Mouse (Mus musculus): Measurements from ENCODE around the gene Cx3cr1.
A peak's percentile ranks its signal among the peaks of the same experiment; 100 is the strongest.

Cx3cr1 gene

DNA sequence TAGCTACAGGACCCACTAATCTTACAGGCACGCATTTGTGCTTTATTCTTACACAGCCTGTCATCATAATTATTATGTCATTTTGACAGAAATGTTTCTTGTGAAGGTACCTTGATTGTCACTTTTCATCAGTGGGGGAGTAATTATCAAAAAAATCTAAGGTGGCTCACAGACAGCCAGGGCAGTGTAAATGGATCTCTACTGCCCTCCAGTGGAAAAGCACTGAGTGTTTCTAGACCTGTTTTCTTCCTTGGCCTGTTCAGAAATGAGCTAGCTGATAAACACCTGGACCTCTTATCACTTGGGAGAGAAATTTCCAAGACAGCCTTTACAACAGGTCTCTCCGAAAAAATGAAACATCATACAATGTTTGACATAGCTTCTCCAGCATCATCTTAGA is 179.0 kb downstream of the Cx3cr1 start:
- DNase-seq (ENCODE audit: low spot score in 2 of 2), result peak in 1 of 2 experiments; percentile 30

DNA sequence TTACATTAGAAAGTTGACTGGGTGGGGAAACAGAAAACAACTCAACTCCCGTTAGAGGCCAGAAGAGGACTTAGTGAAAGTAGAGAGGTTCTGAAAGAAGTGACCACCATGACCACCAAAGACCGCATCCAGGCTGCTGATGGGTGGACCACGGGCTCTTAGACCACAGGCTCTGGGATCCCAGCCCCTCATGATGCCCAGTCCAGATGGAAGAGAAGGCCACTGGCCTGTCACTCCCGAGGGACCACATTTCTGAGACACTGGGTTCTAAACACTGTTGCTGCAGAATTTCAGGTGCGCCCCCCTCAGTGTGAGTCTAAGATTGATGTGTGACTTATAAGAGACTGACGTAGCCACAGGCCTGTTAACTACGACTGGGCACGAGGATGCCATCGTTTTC is 180.2 kb downstream of the Cx3cr1 start:
- DNase-seq (ENCODE audit: low spot score in 2 of 2), result peak in 1 of 2 experiments; percentile 8

DNA sequence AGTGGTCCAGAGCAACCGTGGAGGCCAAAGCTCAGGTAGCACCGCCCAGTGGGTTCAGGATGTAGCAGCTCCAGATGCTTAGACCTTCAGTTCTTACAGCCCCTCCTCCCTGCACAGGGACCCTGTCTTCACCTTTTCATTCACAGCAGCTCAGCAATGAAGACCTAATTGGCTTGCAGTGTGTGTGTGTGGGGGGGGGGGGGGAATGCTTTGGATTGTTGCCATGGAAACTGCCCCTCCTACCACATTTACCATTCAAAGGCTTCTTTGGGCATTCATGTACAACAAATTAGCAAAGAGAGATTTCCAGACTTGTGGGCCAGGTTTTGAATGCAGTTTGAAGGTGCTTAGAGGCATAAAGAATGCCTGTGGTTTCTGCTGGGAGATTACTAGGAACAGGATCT is 180.8 kb downstream of the Cx3cr1 start:
- peak in 1 of 2 experiments; percentile 9 for DNase-seq (ENCODE audit: low spot score in 2 of 2)

DNA sequence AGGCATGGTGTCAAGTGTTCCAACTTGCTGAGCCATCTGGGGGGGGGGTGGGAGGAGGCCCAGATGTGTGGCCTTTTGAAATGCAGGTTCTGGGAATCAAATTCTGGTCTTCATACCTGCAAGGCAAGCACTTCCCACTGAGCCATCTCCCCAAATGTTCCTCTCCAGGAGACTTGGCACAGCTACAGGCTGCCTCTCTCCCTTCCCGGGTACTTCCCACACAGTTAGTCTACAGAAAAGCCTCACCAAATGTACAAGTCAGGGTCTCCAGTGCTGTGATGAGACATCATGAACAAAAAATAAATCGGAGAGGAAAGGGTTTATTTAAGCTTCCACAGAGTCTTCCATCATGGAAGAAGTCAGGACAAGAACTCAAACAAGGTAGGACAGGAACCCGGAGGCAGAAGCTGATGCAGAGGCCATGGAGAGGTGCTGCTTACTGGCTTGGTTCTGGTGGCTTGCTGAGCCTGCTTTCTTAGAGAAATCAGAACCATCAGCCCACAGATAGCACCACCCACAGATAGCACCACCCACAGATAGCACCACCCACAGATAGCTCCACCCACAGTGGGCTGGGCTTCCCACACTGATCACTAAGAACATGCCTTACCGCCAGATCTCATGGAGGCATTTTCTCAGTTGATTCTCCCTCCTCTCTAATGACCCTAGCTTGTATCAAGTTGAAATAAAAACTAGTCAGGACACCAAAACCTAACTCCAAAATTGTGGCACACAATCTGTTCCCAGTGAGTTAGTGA is 182.4 kb downstream of the Cx3cr1 start:
- DNase-seq (ENCODE audit: low spot score in 2 of 2), result peak in 1 of 2 experiments; percentile 16

DNA sequence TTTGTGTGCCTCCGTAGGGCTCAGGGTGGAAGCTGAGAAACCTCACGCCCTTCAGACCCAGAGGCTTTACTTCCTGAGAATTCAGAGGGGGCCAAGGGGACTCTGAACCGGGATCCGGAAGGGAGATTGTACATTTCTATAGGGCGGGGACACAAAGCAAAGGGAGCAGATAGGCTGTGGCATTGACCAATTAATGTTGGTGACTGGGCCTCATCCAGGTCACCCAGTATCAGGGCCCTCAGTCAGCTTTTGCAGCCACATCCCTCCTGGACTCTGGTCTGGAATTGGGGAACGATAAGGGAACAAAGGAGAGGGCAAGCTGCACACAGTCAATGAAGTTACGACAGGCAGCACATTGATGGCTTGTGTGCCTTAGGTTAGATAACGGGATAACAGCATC is 215.5 kb downstream of the Cx3cr1 start:
- DNase-seq (ENCODE audit: low spot score in 2 of 2), result peak in 1 of 2 experiments; percentile 2

DNA sequence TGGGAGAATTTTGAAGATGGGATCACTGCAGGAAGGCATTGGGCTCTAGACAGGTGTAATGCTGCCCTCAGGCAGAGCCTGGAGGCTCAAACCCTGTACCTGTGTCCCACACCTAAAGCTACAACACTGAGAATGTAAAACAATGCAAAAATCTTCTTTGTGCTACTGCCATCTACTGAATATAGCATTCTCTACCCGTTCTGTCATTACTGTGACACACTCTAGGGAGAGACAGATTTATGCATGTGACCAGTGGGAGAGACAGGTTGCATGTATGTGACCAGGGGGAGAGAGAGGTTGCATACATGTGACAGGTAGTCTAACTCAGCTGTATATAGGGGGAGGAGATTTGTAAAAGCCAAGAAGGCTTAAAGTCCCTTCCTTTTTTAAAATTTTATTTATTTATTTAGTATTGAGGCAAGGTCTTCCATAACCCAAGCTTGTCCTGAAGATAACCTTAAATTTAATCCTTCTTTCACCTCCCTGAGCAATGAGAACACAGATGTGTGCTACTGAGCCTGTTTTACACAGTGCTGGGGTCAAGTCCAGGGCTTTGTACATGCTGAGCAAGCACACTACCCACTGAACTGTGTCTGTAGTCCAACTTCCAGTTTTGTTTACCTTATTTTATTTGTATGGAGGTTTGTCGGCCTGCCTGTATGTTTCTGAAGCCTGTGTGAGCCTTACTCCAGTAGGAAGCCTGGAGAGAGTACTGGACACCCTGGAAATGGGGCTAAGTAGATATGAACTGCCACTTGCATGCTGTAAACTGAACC is 216.4 kb downstream of the Cx3cr1 start:
- DNase-seq (ENCODE audit: low spot score in 2 of 2), result peak in 1 of 2 experiments; percentile 6

DNA sequence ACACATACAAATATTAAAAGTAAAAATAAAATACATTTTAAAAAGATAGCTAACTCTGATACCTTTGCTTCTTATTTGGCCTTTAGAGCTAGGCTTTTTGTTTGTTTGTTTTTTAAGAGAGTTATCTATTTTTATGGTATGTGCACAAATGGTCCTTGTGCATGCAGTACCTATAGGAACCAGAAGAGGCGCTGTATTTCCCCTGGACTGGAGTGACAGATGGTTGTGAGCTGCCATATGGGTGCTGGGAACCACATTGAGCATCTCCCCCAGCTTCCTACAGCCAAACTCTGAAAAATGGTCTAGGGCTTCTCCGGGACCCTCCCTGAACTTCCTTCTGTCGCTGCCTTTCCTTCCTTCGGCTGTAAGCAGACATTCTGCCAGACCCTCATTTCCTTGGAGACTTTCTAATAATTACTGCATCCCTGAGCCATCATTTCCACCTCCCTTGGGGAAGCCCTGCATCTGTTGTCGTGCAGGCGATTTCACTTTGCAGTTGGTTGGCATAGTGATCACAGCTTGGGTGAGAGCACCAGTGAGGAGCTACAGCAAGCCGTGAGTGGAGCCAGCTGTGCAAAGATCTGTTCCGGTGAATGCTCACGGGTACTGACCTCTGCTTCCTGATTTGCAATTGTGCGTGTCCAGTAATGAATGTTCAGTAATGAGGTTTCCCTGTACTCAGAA is 217.2 kb downstream of the Cx3cr1 start:
- peak in 1 of 2 experiments; percentile 15 for DNase-seq (ENCODE audit: low spot score in 2 of 2)

Measured in spleen, postnatal 10 days (tissue).